Mouse (Mus musculus) WW6 (cell line): ENCODE measurements around the gene Ubxn6.
"Not testable (repeated sequence)": the region's sequence is repeated elsewhere in the genome, so short reads cannot be mapped to it uniquely, and the experiment has no call there.

ENCODE experiments used
- DNase-seq: peaks from one replicate; pipeline ENCODE4 v3.0.0-alpha.2; 2013; ENCODE audit warnings: low read depth, low spot score

The Ubxn6 gene

DNA sequence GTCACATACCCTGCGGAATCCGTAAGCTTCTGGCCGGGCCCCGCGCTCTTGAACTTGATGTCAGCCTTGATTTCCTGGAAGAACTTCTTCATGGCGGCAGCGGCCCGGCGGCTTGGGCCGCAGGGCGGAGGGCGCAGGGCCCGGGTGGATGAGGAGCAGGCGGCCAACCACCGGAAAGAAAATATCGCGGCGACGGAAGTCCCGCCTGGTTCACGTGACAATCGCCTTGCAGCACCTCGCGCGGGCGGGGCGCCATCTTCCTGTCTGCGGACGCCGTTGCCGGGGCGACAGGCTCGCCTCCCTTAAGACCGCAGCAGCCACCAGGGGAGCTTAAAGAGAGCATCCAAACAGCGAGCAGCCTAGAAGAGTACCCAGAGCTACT is at the start of gene Ubxn6:
TSS of gene Ubxn6 (minus strand) at position 202 of the 382 bp plus-strand sequence.
- peak; percentile 92 for DNase-seq

- no peak for DNase-seq
Measured at GRCm38 (mm10) chr17:56123681-56124340, 49.0 kb upstream of the Ubxn6 start.

- no peak for DNase-seq
Measured at GRCm38 (mm10) chr17:56123161-56123560, 48.3 kb upstream of the Ubxn6 start.

DNA sequence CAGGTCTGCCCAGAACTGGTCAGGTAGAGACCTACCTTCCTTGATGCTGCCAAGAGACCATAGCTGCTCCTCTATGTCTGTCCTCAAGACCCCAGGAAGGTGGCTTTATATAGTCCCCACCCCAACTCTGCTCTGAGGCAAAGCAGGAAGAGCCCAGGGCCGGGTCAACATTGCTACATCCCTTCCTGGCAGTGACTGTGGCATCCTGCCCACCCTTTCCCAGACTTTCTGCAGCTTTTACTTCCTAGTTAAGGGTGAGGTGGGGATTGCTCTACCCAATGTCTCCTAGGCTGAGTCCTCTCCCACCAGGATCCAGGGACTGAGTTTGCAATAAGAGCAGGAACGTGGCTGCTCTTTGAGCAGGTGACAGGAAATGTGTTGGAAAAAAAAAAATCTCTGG is 47.0 kb upstream of the Ubxn6 start, which contains the start of gene Lrg1:
TSS of gene Lrg1 (minus strand) at position 176 of the 400 bp plus-strand sequence.
- DNase-seq, result no peak

GRCm38 (mm10) chr17:56119981-56120880 is 45.4 kb upstream of the Ubxn6 start:
- no peak for DNase-seq

DNA sequence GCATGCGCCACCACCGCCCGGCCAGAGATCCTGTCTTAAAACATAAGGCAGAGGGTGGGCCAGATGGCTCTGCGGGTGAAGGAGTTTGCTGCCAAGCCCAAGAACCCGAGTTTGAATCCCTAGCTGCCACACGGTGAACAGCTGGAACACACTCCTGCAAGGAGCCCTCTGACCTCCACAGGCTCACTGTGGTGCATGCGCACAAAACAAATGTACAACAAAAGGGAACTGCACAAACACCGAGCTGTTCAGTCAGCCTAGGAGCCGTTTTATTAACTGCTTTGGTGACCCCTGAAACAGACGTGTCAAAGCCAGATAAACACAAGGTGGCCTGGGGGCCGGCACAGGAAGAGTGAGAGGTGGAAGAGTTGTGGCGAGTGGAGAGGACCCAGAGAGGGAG is 44.6 kb upstream of the Ubxn6 start:
- DNase-seq, result no peak

- DNase-seq, result no peak
Measured at GRCm38 (mm10) chr17:56117251-56117710, 42.5 kb upstream of the Ubxn6 start, which contains the start of gene Plin5. TSS of gene Plin5 (minus strand) at chr17:56117596.

- DNase-seq, result no peak
Measured at GRCm38 (mm10) chr17:56116193-56116592, 41.4 kb upstream of the Ubxn6 start.

DNA sequence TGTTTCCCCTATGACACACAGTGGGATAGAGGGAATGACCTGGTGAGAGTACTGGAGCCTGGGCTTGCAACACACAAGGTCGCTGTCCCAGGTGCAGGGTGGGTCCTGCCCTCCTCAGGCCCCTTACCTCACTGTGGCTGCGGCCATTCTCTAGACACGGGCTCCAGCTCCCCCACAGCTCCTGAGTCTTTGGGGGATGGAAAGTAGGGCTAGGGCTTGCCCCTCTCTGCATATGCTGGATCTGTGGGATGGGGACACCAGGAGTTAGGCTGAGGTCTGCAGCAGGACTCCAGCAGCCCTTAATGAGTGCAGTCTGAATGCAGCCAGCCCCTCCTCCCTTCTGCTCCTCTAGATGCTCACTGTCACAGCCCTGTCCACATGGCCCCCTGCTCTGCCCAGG is 37.9 kb upstream of the Ubxn6 start:
- no peak for DNase-seq

DNA sequence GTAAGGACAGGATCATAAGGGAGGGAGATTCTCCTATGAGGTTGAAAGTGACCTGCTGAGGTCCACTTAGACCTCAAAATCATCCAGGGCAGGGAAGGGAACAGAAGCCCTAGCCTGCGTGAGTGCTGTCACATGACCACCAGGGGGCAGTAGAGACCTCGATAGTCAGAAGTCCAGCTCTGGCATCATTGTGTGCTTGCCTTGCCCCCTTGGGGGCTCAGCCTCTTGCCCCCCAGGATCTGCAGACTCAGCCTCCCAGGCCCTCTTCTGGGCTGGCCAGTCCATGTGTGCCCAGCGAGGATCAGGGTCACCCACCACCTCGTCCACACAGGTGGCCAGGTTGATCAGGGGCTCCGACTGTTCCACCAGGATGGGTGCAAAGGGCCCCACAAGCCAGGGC is 37.0 kb upstream of the Ubxn6 start:
- no peak for DNase-seq

DNA sequence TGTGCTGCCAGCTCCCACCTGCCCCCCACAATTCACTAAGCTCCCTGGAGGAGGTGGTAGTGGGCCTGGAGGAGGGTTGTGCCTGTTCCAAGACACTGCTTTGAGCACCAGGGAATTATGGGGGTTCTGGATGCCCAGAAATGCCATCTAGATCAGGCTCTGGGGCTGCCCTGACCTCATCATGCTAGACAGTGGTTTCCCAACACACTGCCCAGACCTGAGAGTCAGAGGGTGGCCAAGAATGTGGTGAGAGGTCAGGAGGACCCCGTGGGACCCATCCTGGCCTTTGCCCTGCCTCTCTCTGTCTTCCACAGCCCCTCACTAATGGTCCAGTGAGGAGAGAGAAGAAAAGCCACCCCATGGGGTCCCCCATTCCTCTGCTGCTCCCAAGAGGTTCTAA is 36.2 kb upstream of the Ubxn6 start:
- DNase-seq, result no peak

DNA sequence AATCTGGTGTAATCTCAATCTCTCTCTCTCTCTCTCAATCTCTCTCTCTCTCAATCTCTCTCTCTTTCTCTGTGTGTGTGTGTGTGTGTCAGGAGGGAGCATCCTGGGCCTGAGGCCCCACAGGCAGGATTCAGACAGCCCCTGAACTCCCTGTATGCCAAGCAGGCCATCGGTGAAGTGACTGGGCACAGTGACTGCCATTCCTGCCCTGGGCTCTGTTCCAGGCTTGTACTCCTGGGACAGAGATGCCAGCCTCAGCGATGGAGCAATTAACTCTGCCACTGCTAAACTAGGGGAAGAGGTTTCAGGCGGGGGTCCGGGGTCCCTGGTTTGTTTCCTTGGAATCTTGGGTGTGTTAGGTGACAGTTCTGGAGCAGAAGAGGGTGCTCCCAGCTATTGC is 35.7 kb upstream of the Ubxn6 start:
- DNase-seq, result no peak

DNA sequence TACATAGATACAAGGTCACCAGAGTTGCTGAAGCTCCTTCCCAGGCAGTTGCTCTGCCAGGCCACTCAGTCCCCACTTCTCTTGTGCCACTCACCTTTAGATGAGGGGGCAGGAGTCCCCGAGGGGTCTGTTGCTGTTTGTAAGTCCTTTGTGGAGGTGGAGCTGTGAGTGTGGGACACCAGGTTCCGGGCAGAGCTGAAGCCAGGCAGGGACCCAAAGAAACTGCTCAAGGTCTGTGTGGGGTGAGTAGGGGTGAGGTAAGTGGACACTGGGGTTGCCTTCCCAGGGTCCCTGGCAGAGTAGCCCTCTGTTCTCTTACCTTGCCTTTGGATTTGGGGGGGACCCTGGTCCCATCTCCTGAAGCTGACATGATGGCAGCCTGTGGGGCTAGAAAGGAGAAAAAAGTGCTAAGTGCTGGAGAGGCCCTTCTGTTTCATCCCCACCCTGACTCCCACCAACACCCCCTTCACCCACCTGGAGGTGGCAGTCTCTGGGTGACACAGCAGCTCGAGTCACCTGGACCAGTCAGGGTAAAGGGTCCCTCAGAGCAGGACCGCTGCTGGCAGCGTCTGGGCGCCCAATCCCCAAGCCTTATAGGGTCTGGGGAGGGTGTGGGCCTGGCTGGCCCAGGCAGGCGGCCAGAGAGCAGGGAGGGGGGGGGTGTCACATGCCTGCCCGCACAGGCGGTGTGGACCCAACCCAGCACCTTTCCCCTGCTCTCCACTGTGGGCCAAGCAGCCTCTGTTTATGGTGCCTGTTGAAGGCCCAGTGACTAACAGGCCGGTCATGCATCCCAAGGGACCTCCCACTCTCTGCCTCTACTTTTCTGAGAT is 34.6 kb upstream of the Ubxn6 start, which contains the start of gene Plin4:
TSS of gene Plin4 (minus strand) at position 585 of the 833 bp plus-strand sequence.
- no peak for DNase-seq

DNA sequence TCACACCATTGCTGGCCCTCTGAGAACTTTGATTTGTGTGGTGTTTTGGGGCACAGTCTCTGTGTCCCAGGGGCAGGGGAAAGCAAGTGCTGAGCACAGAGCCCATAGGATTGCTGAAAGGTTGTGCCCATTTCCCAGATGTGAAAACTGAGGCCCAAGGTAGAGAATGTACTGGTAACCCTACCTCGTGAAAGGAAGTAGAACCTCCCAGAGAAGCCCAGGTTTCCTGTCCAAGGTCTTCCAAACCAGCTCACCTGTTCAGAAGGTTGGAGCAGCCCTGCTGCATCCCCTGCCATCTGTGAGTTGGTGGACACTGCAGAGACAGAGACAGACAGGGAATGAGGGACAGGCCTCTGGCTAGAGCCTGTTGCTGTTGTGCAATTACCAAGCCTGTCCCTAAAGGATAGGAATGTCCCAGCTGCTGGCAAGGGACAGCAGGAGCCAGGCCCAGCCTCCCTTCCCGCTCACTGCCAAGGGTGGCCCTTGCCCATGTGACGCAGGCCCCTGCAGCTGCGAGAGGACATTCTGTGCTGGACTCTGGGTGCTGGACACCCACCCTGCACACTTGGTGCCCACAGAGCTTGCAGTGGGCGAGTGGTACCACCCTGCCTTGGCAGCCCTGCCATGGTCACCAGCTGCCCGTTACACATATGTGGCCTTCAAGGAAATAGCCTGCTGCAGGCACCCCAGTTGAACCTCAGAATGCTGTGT is 33.7 kb upstream of the Ubxn6 start:
- DNase-seq, result no peak

- no peak for DNase-seq
Measured at GRCm38 (mm10) chr17:56107736-56108135, 32.9 kb upstream of the Ubxn6 start.

DNA sequence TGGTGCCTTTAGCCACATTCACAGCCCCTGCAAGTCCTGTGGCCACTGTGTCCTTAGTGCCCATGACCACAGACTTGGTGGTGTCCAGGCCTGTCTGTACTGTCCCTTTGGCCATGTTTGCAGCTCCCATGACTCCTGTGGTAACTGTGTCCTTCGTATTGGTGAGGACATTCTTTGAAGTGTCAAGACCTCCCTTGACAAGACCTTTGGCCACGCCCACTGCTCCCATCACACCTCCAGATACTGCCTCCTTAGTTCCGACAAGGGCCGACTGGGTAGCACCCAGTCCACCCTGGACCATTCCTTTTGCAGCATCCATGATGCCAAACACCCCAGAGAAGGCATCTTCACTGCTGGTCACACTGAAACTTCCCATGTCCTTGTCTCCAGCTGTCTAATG is 32.2 kb upstream of the Ubxn6 start:
- DNase-seq, result no peak

- DNase-seq, result not testable (repeated sequence)
Measured at GRCm38 (mm10) chr17:56106436-56106835, 31.6 kb upstream of the Ubxn6 start.

DNA sequence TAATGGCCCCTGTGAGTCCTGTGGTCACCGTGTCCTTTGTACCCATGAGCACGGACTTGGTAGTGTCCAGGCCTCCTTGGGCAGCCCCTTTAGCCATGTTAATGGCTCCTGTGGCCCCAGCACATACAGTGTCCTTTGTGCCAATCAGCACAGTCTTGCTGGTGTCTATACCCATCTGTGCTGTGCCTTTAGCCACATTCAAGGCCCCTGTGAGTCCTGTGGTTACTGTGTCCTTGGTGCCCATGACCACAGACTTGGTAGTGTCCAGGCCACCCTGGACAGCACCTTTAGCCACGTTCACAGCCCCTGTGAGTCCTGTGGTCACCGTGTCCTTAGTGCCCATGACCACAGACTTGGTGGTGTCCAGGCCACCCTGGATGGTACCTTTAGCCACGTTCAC is 30.0 kb upstream of the Ubxn6 start:
- not testable (repeated sequence) for DNase-seq

GRCm38 (mm10) chr17:56103465-56104285 is 28.8 kb upstream of the Ubxn6 start:
- no peak for DNase-seq

GRCm38 (mm10) chr17:56102927-56103326 is 28.1 kb upstream of the Ubxn6 start:
- no peak for DNase-seq
